Mouse (Mus musculus): ENCODE data around the gene Lrp1. TPM values are rescaled to one million over a fixed set of nuclear protein-coding genes. Genes with fewer than 3 reads are reported as not detected.

The Lrp1 gene
- 35.7 and 36.8 TPM in 2 replicates for polyA plus RNA-seq (2014; fragmentation: Nextera tagmentation; extraction: Ambion mirVana)

- no peaks in the 10 kb centered on the region for H3K9me3 ChIP-seq (ENCODE audit: control insufficient read depth, low read length)
- peaks cover 46% of the 10 kb centered on the region for H3K27me3 ChIP-seq (replicated peaks; ENCODE audit: control insufficient read depth, insufficient read depth, low read length)
- H3K27ac ChIP-seq (ENCODE audit: low read depth, low read length), result peak within 1 kb of the TSS; percentile 89
- no peak for DNase-seq (ENCODE audit: low spot score)
- WGBS, result 4% methylated on average over 25 of the region's 32 CpGs
- peak within 1 kb of the TSS; percentile 84 for H3K4me2 ChIP-seq
- H3K4me1 ChIP-seq (replicated peaks; ENCODE audit: control insufficient read depth, insufficient read depth, low read length), result peaks cover 36% of the 10 kb centered on the region
- H3K4me3 ChIP-seq (ENCODE audit: low read depth, low read length), result peak within 1 kb of the TSS; percentile 58
- no peaks in the 10 kb centered on the region for H3K36me3 ChIP-seq (ENCODE audit: control insufficient read depth, insufficient read depth, low read length)
- H3K9ac ChIP-seq (ENCODE audit: low read depth, low read length), result peak within 1 kb of the TSS; percentile 59
- peak; percentile 53 for ATAC-seq (replicated peaks; ENCODE audit: low FRiP score)
Observed at GRCm38 (mm10) chr10:127620406-127621190, at the start of gene Lrp1. Lrp1 (minus strand) TSS chr10:127621148.

GRCm38 (mm10) chr10:127670185-127670584, 49.2 kb upstream of the Lrp1 start:
- H3K36me3 ChIP-seq (ENCODE audit: control insufficient read depth, insufficient read depth, low read length), result no peaks in the 10 kb centered on the region
- H3K27me3 ChIP-seq (replicated peaks; ENCODE audit: control insufficient read depth, insufficient read depth, low read length), result peaks cover 34% of the 10 kb centered on the region
- H3K27ac ChIP-seq (ENCODE audit: low read depth, low read length), result no peak overlapping the region
- no peaks in the 10 kb centered on the region for H3K9me3 ChIP-seq (ENCODE audit: control insufficient read depth, low read length)
- H3K4me2 ChIP-seq, result no peak overlapping the region
- no peak overlapping the region for H3K4me3 ChIP-seq (ENCODE audit: low read depth, low read length)
- H3K9ac ChIP-seq (ENCODE audit: low read depth, low read length), result no peak overlapping the region
- ATAC-seq (replicated peaks; ENCODE audit: low FRiP score) (no peak), DNase-seq (ENCODE audit: low spot score) (no peak)
- WGBS, result 67% methylated on average over 2 of the region's 2 CpGs
- H3K4me1 ChIP-seq (replicated peaks; ENCODE audit: control insufficient read depth, insufficient read depth, low read length), result peaks cover 22% of the 10 kb centered on the region

DNA sequence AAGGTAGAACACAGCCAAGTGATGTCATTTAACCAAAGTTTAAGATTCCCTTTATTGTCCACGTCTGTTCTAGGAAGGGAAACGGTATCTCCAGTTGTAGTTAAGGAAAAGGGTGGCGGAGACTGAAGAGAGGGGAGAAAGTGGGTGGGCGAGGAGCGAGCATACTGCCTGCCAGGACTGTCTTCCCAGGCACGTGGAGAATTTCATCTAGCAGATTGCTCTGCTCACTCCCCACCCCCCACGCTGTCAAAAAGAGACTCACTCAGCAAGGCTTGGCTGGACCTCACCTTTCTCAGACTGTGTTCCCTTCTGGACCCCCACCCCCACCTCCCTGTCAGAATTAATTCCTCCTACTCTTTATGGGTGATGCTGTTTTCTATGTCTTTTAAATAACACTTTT, 48.2 kb upstream of the Lrp1 start:
- Histone ChIP-seq H3K27ac (ENCODE audit: low read depth, low read length) (no peak overlapping the region; the same call in 1 of the 2 replicates), H3K9me3 (ENCODE audit: control insufficient read depth, low read length) (no peaks in the 10 kb centered on the region), H3K27me3 (replicated peaks; ENCODE audit: control insufficient read depth, insufficient read depth, low read length) (peaks cover 45% of the 10 kb centered on the region), H3K4me1 (replicated peaks; ENCODE audit: control insufficient read depth, insufficient read depth, low read length) (peaks cover 29% of the 10 kb centered on the region), H3K4me2 (peak overlapping the region; percentile 93), H3K36me3 (ENCODE audit: control insufficient read depth, insufficient read depth, low read length) (no peaks in the 10 kb centered on the region), H3K4me3 (ENCODE audit: low read depth, low read length) (no peak overlapping the region; the same call in 1 of the 2 replicates), H3K9ac (ENCODE audit: low read depth, low read length) (no peak overlapping the region)
- ATAC-seq (replicated peaks; ENCODE audit: low FRiP score) (no peak), DNase-seq (ENCODE audit: low spot score) (no peak)
- 34% methylated on average over 7 of the region's 7 CpGs for WGBS

DNA sequence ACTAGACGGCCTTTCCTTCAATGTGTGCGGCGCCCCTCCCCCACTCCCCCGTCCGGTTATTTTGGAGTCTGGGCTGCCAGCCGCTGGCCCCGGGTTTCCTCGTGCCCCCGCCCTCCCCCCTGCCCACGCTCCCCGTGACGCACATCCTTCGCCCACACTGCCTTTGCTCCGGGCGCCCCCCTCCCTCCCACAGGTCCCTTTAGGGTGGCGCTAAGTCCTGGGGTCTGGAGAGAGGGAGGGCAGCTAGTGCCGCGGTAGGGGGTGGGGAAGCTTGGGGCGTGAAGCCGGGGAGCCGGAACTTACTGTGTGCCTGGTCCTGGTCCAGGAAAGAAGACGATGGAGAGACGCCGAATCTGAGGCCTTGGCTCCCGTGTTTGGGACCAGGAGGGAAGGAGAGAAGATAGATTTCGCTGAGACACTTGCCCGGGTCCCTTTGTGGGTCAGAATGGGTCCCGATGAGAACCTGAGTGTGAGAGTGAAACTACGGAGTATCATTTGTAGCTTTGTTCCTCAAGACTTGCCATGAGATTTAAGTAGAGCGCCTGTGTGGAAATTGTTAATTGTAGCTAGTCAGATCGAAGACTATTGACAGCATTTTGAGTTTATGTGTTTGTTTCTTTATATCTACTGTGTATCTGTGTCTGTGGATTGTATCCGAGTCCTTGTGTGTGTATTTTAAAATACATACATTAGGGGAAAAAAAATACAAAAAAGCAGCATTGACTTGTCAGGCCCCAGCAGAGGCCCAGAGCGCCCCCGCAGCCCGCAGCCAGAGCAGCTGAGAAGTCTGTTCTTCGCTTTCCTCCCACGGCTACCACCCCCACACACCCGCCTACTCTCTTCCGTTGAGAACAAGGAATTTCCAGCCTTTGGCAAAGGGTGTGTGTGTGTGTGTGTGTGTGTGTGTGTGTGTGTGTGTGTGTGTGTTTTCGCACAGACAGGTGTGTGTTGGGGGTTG, 47.4 kb upstream of the Lrp1 start, which contains the start of gene Nab2:
Gene Nab2 (minus strand): TSS at position 476 of the 958 bp plus-strand sequence.
- DNase-seq (ENCODE audit: low spot score) (peak; percentile 63), ATAC-seq (replicated peaks; ENCODE audit: low FRiP score) (peak; percentile 30)
- H3K4me2 ChIP-seq, result peak within 1 kb of the TSS; percentile 93
- no peaks in the 10 kb centered on the region for H3K9me3 ChIP-seq (ENCODE audit: control insufficient read depth, low read length)
- H3K4me3 ChIP-seq (ENCODE audit: low read depth, low read length), result peak within 1 kb of the TSS; percentile 63
- 6% methylated on average over 40 of the region's 40 CpGs for WGBS
- peak within 1 kb of the TSS; percentile 46; the same call in 1 of the 2 replicates for H3K9ac ChIP-seq (ENCODE audit: low read depth, low read length)
- H3K36me3 ChIP-seq (ENCODE audit: control insufficient read depth, insufficient read depth, low read length), result no peaks in the 10 kb centered on the region
- H3K27ac ChIP-seq (ENCODE audit: low read depth, low read length), result peak within 1 kb of the TSS; percentile 89
- H3K4me1 ChIP-seq (replicated peaks; ENCODE audit: control insufficient read depth, insufficient read depth, low read length), result peaks cover 35% of the 10 kb centered on the region
- H3K27me3 ChIP-seq (replicated peaks; ENCODE audit: control insufficient read depth, insufficient read depth, low read length), result peaks cover 53% of the 10 kb centered on the region

GRCm38 (mm10) chr10:127667269-127668092, 46.5 kb upstream of the Lrp1 start:
- Histone ChIP-seq H3K4me1 (replicated peaks; ENCODE audit: control insufficient read depth, insufficient read depth, low read length) (peaks cover 41% of the 10 kb centered on the region), H3K9me3 (ENCODE audit: control insufficient read depth, low read length) (no peaks in the 10 kb centered on the region), H3K36me3 (ENCODE audit: control insufficient read depth, insufficient read depth, low read length) (no peaks in the 10 kb centered on the region), H3K27ac (ENCODE audit: low read depth, low read length) (peak overlapping the region; percentile 89), H3K27me3 (replicated peaks; ENCODE audit: control insufficient read depth, insufficient read depth, low read length) (peaks cover 60% of the 10 kb centered on the region), H3K9ac (ENCODE audit: low read depth, low read length) (peak overlapping the region; percentile 46; the same call in 1 of the 2 replicates), H3K4me2 (peak overlapping the region; percentile 93), H3K4me3 (ENCODE audit: low read depth, low read length) (peak overlapping the region; percentile 63)
- ATAC-seq (replicated peaks; ENCODE audit: low FRiP score) (peak; percentile 35), DNase-seq (ENCODE audit: low spot score) (peak; percentile 72)
- WGBS, result 2% methylated on average over 34 of the region's 35 CpGs

- peak; percentile 42 for ATAC-seq (replicated peaks; ENCODE audit: low FRiP score)
- H3K27me3 ChIP-seq (replicated peaks; ENCODE audit: control insufficient read depth, insufficient read depth, low read length), result peaks cover 60% of the 10 kb centered on the region
Observed at GRCm38 (mm10) chr10:127666501-127667268, 45.7 kb upstream of the Lrp1 start, which contains the start of gene Nemp1. Nemp1 (plus strand) TSS chr10:127666901.

GRCm38 (mm10) chr10:127665366-127666181, 44.6 kb upstream of the Lrp1 start:
- peaks cover 55% of the 10 kb centered on the region for H3K4me1 ChIP-seq (replicated peaks; ENCODE audit: control insufficient read depth, insufficient read depth, low read length)
- no peaks in the 10 kb centered on the region for H3K36me3 ChIP-seq (ENCODE audit: control insufficient read depth, insufficient read depth, low read length)
- H3K9me3 ChIP-seq (ENCODE audit: control insufficient read depth, low read length), result no peaks in the 10 kb centered on the region
- ATAC-seq (replicated peaks; ENCODE audit: low FRiP score), result no peak
- peak overlapping the region; percentile 89 for H3K27ac ChIP-seq (ENCODE audit: low read depth, low read length)
- peak overlapping the region; percentile 63 for H3K4me3 ChIP-seq (ENCODE audit: low read depth, low read length)
- DNase-seq (ENCODE audit: low spot score), result no peak
- 7% methylated on average over 14 of the region's 14 CpGs for WGBS
- peaks cover 63% of the 10 kb centered on the region for H3K27me3 ChIP-seq (replicated peaks; ENCODE audit: control insufficient read depth, insufficient read depth, low read length)
- H3K4me2 ChIP-seq, result peak overlapping the region; percentile 93
- H3K9ac ChIP-seq (ENCODE audit: low read depth, low read length), result peak overlapping the region; percentile 31

More at GRCm38 (mm10) chr10:127666501-127667268, 45.7 kb upstream of the Lrp1 start, which contains the start of gene Nemp1:
- WGBS, result 1% methylated on average over 65 of the region's 73 CpGs
- peak within 1 kb of the TSS; percentile 89 for H3K27ac ChIP-seq (ENCODE audit: low read depth, low read length)
- no peaks in the 10 kb centered on the region for H3K9me3 ChIP-seq (ENCODE audit: control insufficient read depth, low read length)
- no peaks in the 10 kb centered on the region for H3K36me3 ChIP-seq (ENCODE audit: control insufficient read depth, insufficient read depth, low read length)
- peak; percentile 78 for DNase-seq (ENCODE audit: low spot score)
- peak within 1 kb of the TSS; percentile 93 for H3K4me2 ChIP-seq
- peaks cover 49% of the 10 kb centered on the region for H3K4me1 ChIP-seq (replicated peaks; ENCODE audit: control insufficient read depth, insufficient read depth, low read length)
- H3K4me3 ChIP-seq (ENCODE audit: low read depth, low read length), result peak within 1 kb of the TSS; percentile 63
- H3K9ac ChIP-seq (ENCODE audit: low read depth, low read length), result peak within 1 kb of the TSS; percentile 31

Measured in liver, embryonic 11.5 days (tissue).